Mouse (Mus musculus) stomach, embryonic 14.5 days (tissue): Measurements from ENCODE around the gene Rab33b. TPM values are rescaled to one million over a fixed set of nuclear protein-coding genes. Genes with fewer than 3 reads are reported as not detected.

ENCODE experiments used
- ATAC-seq: fragments of 200-750 bp; cut with Nextera tagmentation; 2 replicates; pipeline ENCODE4 v1.8.0; 2017; ENCODE audit warnings: low read depth, moderate TSS enrichment; ENCODE audit not compliant: insufficient number of reproducible peaks, insufficient read depth, low FRiP score
- H3K27ac ChIP-seq: fragments of 300-500 bp; sonication (generic); 2 replicates; pipeline ENCODE4 v1.5.1; 2014; ENCODE audit warnings: mild to moderate bottlenecking, low read length, moderate library complexity, mixed read lengths
- H3K27me3 ChIP-seq: fragments of 300-500 bp; sonication (generic); 2 replicates; pipeline ENCODE4 v1.6.1; 2014; ENCODE audit warnings: low read length, control low read depth, mixed read lengths; ENCODE audit not compliant: control insufficient read depth, insufficient read depth
- H3K36me3 ChIP-seq: fragments of 300-500 bp; sonication (generic); 2 replicates; pipeline ENCODE4 v1.6.1; 2014; ENCODE audit warnings: mild to moderate bottlenecking, control low read depth, low read length, moderate library complexity, mixed read lengths; ENCODE audit not compliant: control insufficient read depth, insufficient read depth
- H3K4me1 ChIP-seq: fragments of 300-500 bp; sonication (generic); 2 replicates; pipeline ENCODE4 v1.6.1; 2014; ENCODE audit warnings: low read length, control low read depth, mixed read lengths; ENCODE audit not compliant: control insufficient read depth, insufficient read depth
- H3K4me2 ChIP-seq: fragments of 300-500 bp; sonication (generic); replicated peaks from 2 replicates; pipeline ENCODE4 v1.6.1; 2014; ENCODE audit warnings: low read depth, low read length, control low read depth
- H3K4me3 ChIP-seq: fragments of 300-500 bp; sonication (generic); 2 replicates; pipeline ENCODE4 v1.5.1; 2014; ENCODE audit warnings: low read depth, low read length, control low read depth
- H3K9ac ChIP-seq: fragments of 300-500 bp; sonication (generic); replicated peaks from 2 replicates; pipeline ENCODE4 v1.6.1; 2014; ENCODE audit warnings: low read depth, mild to moderate bottlenecking, control low read depth, low read length, moderate library complexity, mixed read lengths
- H3K9me3 ChIP-seq: fragments of 300-500 bp; sonication (generic); 2 replicates; pipeline ENCODE4 v1.6.1; 2016; ENCODE audit warnings: low read depth, low read length, control low read depth; ENCODE audit not compliant: control insufficient read depth
- WGBS: fragments of 180-500 bp; shearing (Covaris S2); extraction: QIAGEN DNeasy Blood & Tissue Kit; methylation state at CpG from one replicate; pipeline ENCODE4 v1.1.7; 2014; 5-methylcytosine and 5-hydroxymethylcytosine counted together
- polyA plus RNA-seq: library from polyadenylated mRNA; unstranded; fragments of >200 nt; fragmentation: Nextera tagmentation; extraction: Ambion mirVana; gene quantifications from 2 replicates; pipeline ENCODE4 v1.2.1, GENCODE M21; 2014

Rab33b gene
- polyA plus RNA-seq, 1 experiment from 2014 or later: 21.9 TPM

DNA sequence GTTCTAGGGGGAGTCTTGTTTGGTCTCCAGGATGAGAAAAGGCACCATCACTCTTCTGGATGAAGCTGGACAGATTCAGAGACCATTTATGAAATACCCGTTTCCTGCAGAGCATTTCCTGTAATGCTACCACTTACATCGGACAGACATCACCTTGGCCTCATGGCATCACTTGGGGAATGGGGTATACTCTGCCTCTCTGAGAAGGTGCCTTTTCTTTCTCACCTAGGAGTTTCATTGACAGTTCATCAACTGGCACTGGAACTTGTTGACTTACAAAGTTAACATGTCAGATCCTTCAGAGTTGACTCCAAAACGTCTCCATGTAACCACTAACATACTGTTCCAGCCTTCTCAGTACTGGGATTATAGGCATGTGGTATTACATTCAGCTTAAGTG is 939 bp upstream of the Rab33b start:
- ATAC-seq: no peak
- no peaks in the 10 kb centered on the region for H3K27me3 ChIP-seq
- H3K4me3 ChIP-seq: peak overlapping the region; percentile 82; the same call in 1 of the 2 replicates
- H3K4me2 ChIP-seq: peak overlapping the region; percentile 74
- H3K27ac ChIP-seq: no peak overlapping the region
- no peaks in the 10 kb centered on the region for H3K9me3 ChIP-seq
- 60% methylated on average over 3 of the region's 3 CpGs for WGBS
- H3K4me1 ChIP-seq: peaks cover 13% of the 10 kb centered on the region; the same call in 1 of the 2 replicates
- peak overlapping the region; percentile 77; the same call in 1 of the 2 replicates for H3K9ac ChIP-seq
- no peaks in the 10 kb centered on the region for H3K36me3 ChIP-seq

DNA sequence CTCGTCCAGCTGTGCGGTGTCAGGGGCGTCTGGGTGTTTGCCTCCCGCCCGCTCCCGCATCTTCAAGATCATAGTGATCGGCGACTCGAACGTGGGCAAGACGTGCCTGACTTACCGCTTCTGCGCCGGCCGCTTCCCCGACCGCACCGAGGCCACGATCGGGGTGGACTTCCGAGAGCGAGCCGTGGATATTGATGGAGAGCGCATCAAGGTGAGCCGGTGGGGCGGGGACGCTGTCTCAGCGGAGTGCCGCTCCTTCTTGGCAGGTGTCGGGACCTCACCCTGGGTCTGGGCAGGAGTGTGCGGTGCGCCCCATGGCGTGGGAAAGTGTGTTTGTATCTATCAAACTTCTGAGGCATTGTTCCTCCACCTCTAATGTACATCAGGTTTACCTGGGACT is 650 bp downstream of the Rab33b start:
- Histone ChIP-seq H3K9ac (peak overlapping the region; percentile 77), H3K4me3 (peak overlapping the region; percentile 82), H3K27ac (peak overlapping the region; percentile 95), H3K36me3 (no peaks in the 10 kb centered on the region), H3K9me3 (no peaks in the 10 kb centered on the region), H3K4me2 (peak overlapping the region; percentile 80), H3K4me1 (peaks cover 13% of the 10 kb centered on the region; the same call in 1 of the 2 replicates), H3K27me3 (no peaks in the 10 kb centered on the region)
- under 1% methylated on average over 33 of the region's 33 CpGs for WGBS
- peak; percentile 16; the same call in 1 of the 2 replicates for ATAC-seq

DNA sequence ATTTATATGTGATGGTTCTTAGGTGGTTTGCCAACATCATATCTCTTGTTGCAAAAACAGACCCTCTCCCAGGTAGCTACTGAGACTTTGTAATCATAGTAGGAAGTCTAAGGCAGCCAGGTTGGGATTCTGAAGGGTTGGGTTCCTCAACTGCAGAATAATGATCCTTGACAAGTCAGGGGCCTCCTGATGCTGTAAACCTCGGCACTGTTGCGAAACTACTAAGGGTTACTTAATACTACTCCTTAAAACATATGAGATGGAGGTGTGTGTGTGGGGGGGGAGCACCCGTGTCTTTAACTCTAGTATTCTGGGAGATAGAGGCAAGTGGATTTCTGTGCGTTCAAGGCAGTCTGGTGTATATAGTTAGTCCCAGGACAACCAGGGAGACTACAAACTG is 1.6 kb downstream of the Rab33b start:
- peak overlapping the region; percentile 82 for H3K4me3 ChIP-seq
- H3K9ac ChIP-seq: no peak overlapping the region
- peaks cover 13% of the 10 kb centered on the region; the same call in 1 of the 2 replicates for H3K4me1 ChIP-seq
- ATAC-seq: no peak
- H3K9me3 ChIP-seq: no peaks in the 10 kb centered on the region
- no peaks in the 10 kb centered on the region for H3K36me3 ChIP-seq
- 60% methylated on average over 4 of the region's 4 CpGs for WGBS
- no peaks in the 10 kb centered on the region for H3K27me3 ChIP-seq
- peak overlapping the region; percentile 80 for H3K4me2 ChIP-seq
- H3K27ac ChIP-seq: no peak overlapping the region

DNA sequence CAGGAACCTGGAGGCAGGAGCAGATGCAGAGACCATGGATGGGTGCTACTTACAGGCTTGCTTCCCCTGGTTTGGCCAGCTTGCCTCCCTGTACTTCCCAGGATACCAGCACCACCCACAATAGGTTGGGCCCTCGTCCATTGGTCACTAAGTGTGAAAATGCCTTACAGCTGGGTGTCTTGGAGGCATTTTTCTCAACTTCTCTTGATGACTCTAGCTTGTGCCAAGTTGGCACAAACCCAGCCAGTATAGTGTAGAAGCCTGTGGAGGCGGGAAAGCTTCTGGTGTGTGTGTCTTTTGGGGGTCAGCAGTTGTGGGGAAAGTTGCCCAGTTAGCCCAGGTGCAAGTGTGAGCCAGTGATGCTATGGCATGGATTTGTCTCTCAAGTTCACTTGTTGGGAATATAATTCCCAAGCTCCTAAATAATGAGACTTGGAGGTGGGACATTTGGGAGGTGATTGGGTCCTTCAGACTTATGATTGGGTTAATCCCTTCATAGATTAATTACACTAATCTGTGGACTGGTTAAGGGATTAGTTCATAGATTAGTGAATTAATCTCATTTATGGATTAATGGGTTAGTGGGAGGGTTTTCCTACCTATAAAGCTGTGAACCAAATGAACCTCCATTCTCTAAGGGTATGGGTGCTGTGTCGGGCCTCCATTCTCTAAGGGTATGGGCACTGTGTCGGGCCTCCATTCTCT is 2.9 kb downstream of the Rab33b start:
- no peaks in the 10 kb centered on the region for H3K36me3 ChIP-seq
- no peak overlapping the region for H3K9ac ChIP-seq
- no peaks in the 10 kb centered on the region for H3K27me3 ChIP-seq
- no peak for ATAC-seq
- H3K4me2 ChIP-seq: no peak overlapping the region
- H3K27ac ChIP-seq: no peak overlapping the region
- peaks cover 13% of the 10 kb centered on the region; the same call in 1 of the 2 replicates for H3K4me1 ChIP-seq
- WGBS: 90% methylated on average over 4 of the region's 4 CpGs
- H3K9me3 ChIP-seq: no peaks in the 10 kb centered on the region
- H3K4me3 ChIP-seq: no peak overlapping the region

DNA sequence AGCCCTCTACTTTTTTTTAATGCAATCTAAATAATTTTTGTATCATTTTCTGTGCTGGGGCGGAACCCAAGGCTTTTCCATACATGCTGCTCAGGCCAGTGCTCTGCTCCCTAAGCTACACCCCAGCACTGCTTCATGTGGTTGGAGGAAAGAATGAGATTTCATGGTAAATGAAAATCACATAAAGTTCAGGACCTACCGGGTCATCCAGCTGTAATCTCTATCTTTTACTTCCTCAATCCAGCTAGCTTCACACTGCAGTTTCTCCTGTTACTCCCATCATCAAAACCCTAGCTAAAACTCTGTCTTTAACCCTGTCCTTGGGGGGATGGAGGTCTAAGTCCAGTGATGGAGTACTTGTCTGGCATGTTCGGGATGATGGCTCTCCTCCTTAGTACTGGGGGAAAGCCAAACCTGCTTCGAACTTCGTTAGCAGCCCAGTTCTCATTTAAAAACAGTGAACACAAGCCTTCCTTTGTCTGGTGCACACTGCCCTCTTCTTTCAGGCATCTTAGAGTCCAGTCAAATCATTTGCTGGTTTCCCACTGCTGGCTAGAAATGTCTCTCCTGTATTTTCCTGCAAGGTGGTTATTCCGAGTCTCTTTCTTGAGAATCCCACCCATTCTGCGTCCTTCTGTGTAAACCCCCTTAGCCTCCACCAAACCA is 6.5 kb downstream of the Rab33b start:
- no peak overlapping the region for H3K4me2 ChIP-seq
- H3K36me3 ChIP-seq: peaks cover 13% of the 10 kb centered on the region
- H3K9ac ChIP-seq: no peak overlapping the region
- ATAC-seq: no peak
- 85% methylated on average over 7 of the region's 7 CpGs for WGBS
- H3K4me3 ChIP-seq: no peak overlapping the region
- no peaks in the 10 kb centered on the region for H3K9me3 ChIP-seq
- no peak overlapping the region for H3K27ac ChIP-seq
- H3K4me1 ChIP-seq: peaks cover 10% of the 10 kb centered on the region; the same call in 1 of the 2 replicates
- H3K27me3 ChIP-seq: no peaks in the 10 kb centered on the region

DNA sequence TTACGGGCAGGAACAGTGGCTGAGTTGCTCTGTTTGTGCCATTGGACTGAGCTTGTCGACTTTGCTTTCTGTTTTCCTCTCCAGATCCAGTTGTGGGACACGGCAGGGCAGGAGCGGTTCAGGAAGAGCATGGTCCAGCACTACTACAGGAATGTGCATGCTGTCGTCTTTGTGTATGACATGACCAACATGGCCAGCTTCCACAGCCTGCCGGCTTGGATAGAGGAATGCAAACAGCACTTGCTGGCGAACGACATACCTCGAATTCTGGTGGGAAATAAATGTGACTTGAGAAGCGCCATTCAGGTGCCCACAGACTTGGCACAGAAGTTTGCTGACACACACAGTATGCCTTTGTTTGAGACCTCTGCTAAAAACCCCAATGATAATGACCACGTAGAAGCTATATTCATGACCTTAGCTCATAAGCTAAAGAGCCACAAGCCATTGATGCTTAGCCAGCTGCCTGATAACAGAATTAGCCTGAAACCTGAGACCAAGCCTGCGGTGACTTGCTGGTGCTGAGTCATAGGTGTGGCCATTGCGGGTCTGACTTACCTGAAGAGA is 9.6 kb downstream of the Rab33b start:
- 72% methylated on average over 13 of the region's 13 CpGs for WGBS
- no peak overlapping the region for H3K27ac ChIP-seq
- H3K4me1 ChIP-seq: no peaks in the 10 kb centered on the region
- no peak overlapping the region for H3K9ac ChIP-seq
- no peaks in the 10 kb centered on the region for H3K9me3 ChIP-seq
- H3K36me3 ChIP-seq: peaks cover 13% of the 10 kb centered on the region
- no peak overlapping the region for H3K4me3 ChIP-seq
- H3K27me3 ChIP-seq: no peaks in the 10 kb centered on the region
- no peak overlapping the region for H3K4me2 ChIP-seq
- no peak for ATAC-seq

DNA sequence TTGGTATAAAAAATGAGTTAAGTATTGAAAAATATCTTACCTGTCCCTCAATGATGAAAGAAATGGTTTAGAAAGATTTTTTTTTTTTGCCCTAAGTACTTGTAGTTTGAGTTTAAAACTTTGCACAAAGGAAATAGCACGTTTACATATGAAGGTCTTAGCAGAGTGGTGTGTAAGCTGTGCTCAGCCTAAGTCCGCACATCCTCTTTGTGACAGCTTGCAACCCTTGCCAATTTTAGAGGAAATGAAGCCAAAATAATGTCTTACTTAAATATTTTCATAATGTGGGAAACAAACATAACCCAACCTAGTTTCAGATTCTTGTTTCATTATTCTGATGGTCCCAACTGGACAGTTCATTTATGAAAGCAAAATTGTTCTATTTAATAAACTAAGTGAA is 10.7 kb downstream of the Rab33b start:
- no peaks in the 10 kb centered on the region for H3K4me1 ChIP-seq
- 55% methylated on average over 2 of the region's 2 CpGs for WGBS

DNA sequence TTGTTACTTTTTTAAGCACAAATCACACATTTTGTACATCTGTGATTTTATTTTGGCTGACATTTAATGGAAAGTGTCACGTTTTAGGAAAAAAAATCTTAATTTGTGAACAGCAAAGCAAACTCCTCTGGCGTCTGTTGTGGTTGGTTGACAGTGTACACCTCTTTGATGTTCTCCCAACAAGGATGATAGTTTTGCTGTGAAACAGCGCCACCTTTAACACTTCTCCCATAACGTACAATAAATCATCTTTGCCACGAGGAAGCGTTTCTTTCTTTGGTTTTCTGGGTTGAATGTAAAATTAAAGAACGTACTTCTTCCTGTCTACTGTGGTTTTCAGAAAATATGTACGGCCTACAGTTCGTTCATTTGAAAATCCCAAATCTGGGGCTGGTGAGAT is 11.9 kb downstream of the Rab33b start:
- no peak overlapping the region for H3K9ac ChIP-seq
- WGBS: 90% methylated on average over 9 of the region's 9 CpGs
- no peaks in the 10 kb centered on the region for H3K27me3 ChIP-seq
- H3K27ac ChIP-seq: no peak overlapping the region
- H3K4me1 ChIP-seq: no peaks in the 10 kb centered on the region
- no peak overlapping the region for H3K4me2 ChIP-seq
- H3K4me3 ChIP-seq: no peak overlapping the region
- no peak for ATAC-seq
- no peaks in the 10 kb centered on the region for H3K9me3 ChIP-seq
- H3K36me3 ChIP-seq: peaks cover 13% of the 10 kb centered on the region

More for the DNA sequence above, 10.7 kb downstream of the Rab33b start:
- Histone ChIP-seq H3K9me3 (no peaks in the 10 kb centered on the region), H3K4me3 (no peak overlapping the region), H3K4me2 (no peak overlapping the region), H3K36me3 (peaks cover 13% of the 10 kb centered on the region), H3K9ac (no peak overlapping the region), H3K27ac (no peak overlapping the region), H3K27me3 (no peaks in the 10 kb centered on the region)
- no peak for ATAC-seq
